Mouse (Mus musculus): ENCODE results near the gene Pth2. TPM values are rescaled to one million over a fixed set of nuclear protein-coding genes. Genes with fewer than 3 reads are reported as not detected.

The Pth2 gene
- polyA plus RNA-seq, 1 experiment from 2014 or later = not detected

- H3K36me3 ChIP-seq (ENCODE audit: control insufficient read depth, insufficient read depth, low read length) = 0 out of 2 replicates have a peak, but pooled peaks cover 3% of the 10 kb centered on the region
- H3K4me3 ChIP-seq (ENCODE audit: low read depth, low read length) = no peak overlapping the region
- no peak overlapping the region for H3K4me2 ChIP-seq (ENCODE audit: low read depth, severe bottlenecking)
- no peaks in the 10 kb centered on the region; the same call in 1 of the 2 replicates for H3K9me3 ChIP-seq (ENCODE audit: control insufficient read depth, low read length)
- 0 out of 2 replicates have a peak, but pooled peaks cover 3% of the 10 kb centered on the region for H3K4me1 ChIP-seq (ENCODE audit: control insufficient read depth, insufficient read depth, low read length)
- H3K27me3 ChIP-seq (ENCODE audit: control insufficient read depth, insufficient read depth, low read length) = peaks cover 55% of the 10 kb centered on the region
- DNase-seq (ENCODE audit: low spot score) (no peak), ATAC-seq (ENCODE audit: insufficient number of reproducible peaks, low FRiP score, low TSS enrichment, low read depth) (no peak)
- 70% methylated on average over 9 of the region's 9 CpGs for WGBS
- no peak overlapping the region for H3K27ac ChIP-seq (replicated peaks; ENCODE audit: low read depth, low read length)
- H3K9ac ChIP-seq (ENCODE audit: low read length) = no peak overlapping the region
Observed at GRCm38 (mm10) chr7:45162996-45163615, 17.7 kb upstream of the Pth2 start.

- Histone ChIP-seq H3K4me2 (ENCODE audit: low read depth, severe bottlenecking) (peak within 1 kb of the TSS; percentile 70), H3K36me3 (ENCODE audit: control insufficient read depth, insufficient read depth, low read length) (0 out of 2 replicates have a peak, but pooled peaks cover 3% of the 10 kb centered on the region), H3K27ac (replicated peaks; ENCODE audit: low read depth, low read length) (no peak within 1 kb of the TSS), H3K4me3 (ENCODE audit: low read depth, low read length) (peak within 1 kb of the TSS; percentile 30), H3K27me3 (ENCODE audit: control insufficient read depth, insufficient read depth, low read length) (peaks cover 63% of the 10 kb centered on the region), H3K4me1 (ENCODE audit: control insufficient read depth, insufficient read depth, low read length) (0 out of 2 replicates have a peak, but pooled peaks cover 3% of the 10 kb centered on the region), H3K9ac (ENCODE audit: low read length) (0 out of 2 replicates have a peak within 1 kb of the TSS, but pooled peaks have one; percentile 2), H3K9me3 (ENCODE audit: control insufficient read depth, low read length) (no peaks in the 10 kb centered on the region; the same call in 1 of the 2 replicates)
- no peak for ATAC-seq (ENCODE audit: insufficient number of reproducible peaks, low FRiP score, low TSS enrichment, low read depth)
- peak; percentile 54 for DNase-seq (ENCODE audit: low spot score)
- 4% methylated on average over 19 of the region's 41 CpGs for WGBS
Observed at GRCm38 (mm10) chr7:45163735-45164490, 16.9 kb upstream of the Pth2 start, which contains the start of gene Slc17a7. Gene Slc17a7 (plus strand): TSS chr7:45163949.

GRCm38 (mm10) chr7:45164833-45165232 is 16.0 kb upstream of the Pth2 start:
- peaks cover 9% of the 10 kb centered on the region for H3K9me3 ChIP-seq (ENCODE audit: control insufficient read depth, low read length)
- ATAC-seq (ENCODE audit: insufficient number of reproducible peaks, low FRiP score, low TSS enrichment, low read depth) (no peak), DNase-seq (ENCODE audit: low spot score) (no peak)
- H3K4me2 ChIP-seq (ENCODE audit: low read depth, severe bottlenecking) = no peak overlapping the region
- 0 out of 2 replicates have a peak, but pooled peaks cover 3% of the 10 kb centered on the region for H3K4me1 ChIP-seq (ENCODE audit: control insufficient read depth, insufficient read depth, low read length)
- H3K9ac ChIP-seq (ENCODE audit: low read length) = no peak overlapping the region
- H3K27me3 ChIP-seq (ENCODE audit: control insufficient read depth, insufficient read depth, low read length) = peaks cover 71% of the 10 kb centered on the region
- no peak overlapping the region for H3K4me3 ChIP-seq (ENCODE audit: low read depth, low read length)
- H3K27ac ChIP-seq (replicated peaks; ENCODE audit: low read depth, low read length) = no peak overlapping the region
- WGBS = 67% methylated on average over 5 of the region's 5 CpGs
- H3K36me3 ChIP-seq (ENCODE audit: control insufficient read depth, insufficient read depth, low read length) = 0 out of 2 replicates have a peak, but pooled peaks cover 3% of the 10 kb centered on the region

- H3K4me2 ChIP-seq (ENCODE audit: low read depth, severe bottlenecking) = no peak overlapping the region
- no peak overlapping the region for H3K9ac ChIP-seq (ENCODE audit: low read length)
- peaks cover 71% of the 10 kb centered on the region for H3K27me3 ChIP-seq (ENCODE audit: control insufficient read depth, insufficient read depth, low read length)
- H3K4me1 ChIP-seq (ENCODE audit: control insufficient read depth, insufficient read depth, low read length) = 0 out of 2 replicates have a peak, but pooled peaks cover 3% of the 10 kb centered on the region
- 0 out of 2 replicates have a peak, but pooled peaks cover 3% of the 10 kb centered on the region for H3K36me3 ChIP-seq (ENCODE audit: control insufficient read depth, insufficient read depth, low read length)
- peaks cover 14% of the 10 kb centered on the region for H3K9me3 ChIP-seq (ENCODE audit: control insufficient read depth, low read length)
- DNase-seq (ENCODE audit: low spot score) = no peak
- no peak overlapping the region for H3K27ac ChIP-seq (replicated peaks; ENCODE audit: low read depth, low read length)
- no peak for ATAC-seq (ENCODE audit: insufficient number of reproducible peaks, low FRiP score, low TSS enrichment, low read depth)
- H3K4me3 ChIP-seq (ENCODE audit: low read depth, low read length) = no peak overlapping the region
- WGBS = 51% methylated on average over 11 of the region's 11 CpGs
Observed at GRCm38 (mm10) chr7:45165701-45166100, 15.1 kb upstream of the Pth2 start.

- Histone ChIP-seq H3K4me2 (ENCODE audit: low read depth, severe bottlenecking) (no peak overlapping the region), H3K27ac (replicated peaks; ENCODE audit: low read depth, low read length) (no peak overlapping the region), H3K36me3 (ENCODE audit: control insufficient read depth, insufficient read depth, low read length) (no peaks in the 10 kb centered on the region), H3K9ac (ENCODE audit: low read length) (no peak overlapping the region), H3K4me3 (ENCODE audit: low read depth, low read length) (no peak overlapping the region), H3K4me1 (ENCODE audit: control insufficient read depth, insufficient read depth, low read length) (0 out of 2 replicates have a peak, but pooled peaks cover 3% of the 10 kb centered on the region), H3K27me3 (ENCODE audit: control insufficient read depth, insufficient read depth, low read length) (peaks cover 79% of the 10 kb centered on the region), H3K9me3 (ENCODE audit: control insufficient read depth, low read length) (peaks cover 14% of the 10 kb centered on the region)
- ATAC-seq (ENCODE audit: insufficient number of reproducible peaks, low FRiP score, low TSS enrichment, low read depth) = no peak
- DNase-seq (ENCODE audit: low spot score) = no peak
- WGBS = 15% methylated on average over 9 of the region's 10 CpGs
Observed at GRCm38 (mm10) chr7:45166950-45167401, 13.8 kb upstream of the Pth2 start.

- Histone ChIP-seq H3K27me3 (ENCODE audit: control insufficient read depth, insufficient read depth, low read length) (peaks cover 76% of the 10 kb centered on the region), H3K4me1 (ENCODE audit: control insufficient read depth, insufficient read depth, low read length) (no peaks in the 10 kb centered on the region), H3K36me3 (ENCODE audit: control insufficient read depth, insufficient read depth, low read length) (no peaks in the 10 kb centered on the region), H3K27ac (replicated peaks; ENCODE audit: low read depth, low read length) (no peak overlapping the region), H3K9ac (ENCODE audit: low read length) (no peak overlapping the region), H3K4me2 (ENCODE audit: low read depth, severe bottlenecking) (no peak overlapping the region), H3K4me3 (ENCODE audit: low read depth, low read length) (no peak overlapping the region), H3K9me3 (ENCODE audit: control insufficient read depth, low read length) (peaks cover 14% of the 10 kb centered on the region)
- ATAC-seq (ENCODE audit: insufficient number of reproducible peaks, low FRiP score, low TSS enrichment, low read depth) (no peak), DNase-seq (ENCODE audit: low spot score) (no peak)
- 2% methylated on average over 19 of the region's 19 CpGs for WGBS
Observed at GRCm38 (mm10) chr7:45167761-45168445, 12.9 kb upstream of the Pth2 start.

- no peak for ATAC-seq (ENCODE audit: insufficient number of reproducible peaks, low FRiP score, low TSS enrichment, low read depth)
- DNase-seq (ENCODE audit: low spot score) = no peak
- H3K27ac ChIP-seq (replicated peaks; ENCODE audit: low read depth, low read length) = no peak overlapping the region
- H3K9me3 ChIP-seq (ENCODE audit: control insufficient read depth, low read length) = peaks cover 14% of the 10 kb centered on the region
- peaks cover 70% of the 10 kb centered on the region for H3K27me3 ChIP-seq (ENCODE audit: control insufficient read depth, insufficient read depth, low read length)
- H3K4me3 ChIP-seq (ENCODE audit: low read depth, low read length) = no peak overlapping the region
- no peak overlapping the region for H3K4me2 ChIP-seq (ENCODE audit: low read depth, severe bottlenecking)
- H3K36me3 ChIP-seq (ENCODE audit: control insufficient read depth, insufficient read depth, low read length) = no peaks in the 10 kb centered on the region
- H3K4me1 ChIP-seq (ENCODE audit: control insufficient read depth, insufficient read depth, low read length) = no peaks in the 10 kb centered on the region
- 6% methylated on average over 24 of the region's 24 CpGs for WGBS
- no peak overlapping the region for H3K9ac ChIP-seq (ENCODE audit: low read length)
Observed at GRCm38 (mm10) chr7:45168656-45169055, 12.1 kb upstream of the Pth2 start.

- Histone ChIP-seq H3K27ac (replicated peaks; ENCODE audit: low read depth, low read length) (no peak overlapping the region), H3K4me1 (ENCODE audit: control insufficient read depth, insufficient read depth, low read length) (no peaks in the 10 kb centered on the region), H3K27me3 (ENCODE audit: control insufficient read depth, insufficient read depth, low read length) (peaks cover 66% of the 10 kb centered on the region), H3K9ac (ENCODE audit: low read length) (no peak overlapping the region), H3K4me2 (ENCODE audit: low read depth, severe bottlenecking) (no peak overlapping the region), H3K9me3 (ENCODE audit: control insufficient read depth, low read length) (peaks cover 14% of the 10 kb centered on the region), H3K36me3 (ENCODE audit: control insufficient read depth, insufficient read depth, low read length) (no peaks in the 10 kb centered on the region), H3K4me3 (ENCODE audit: low read depth, low read length) (no peak overlapping the region)
- ATAC-seq (ENCODE audit: insufficient number of reproducible peaks, low FRiP score, low TSS enrichment, low read depth) (no peak), DNase-seq (ENCODE audit: low spot score) (no peak)
- WGBS = 96% methylated on average over 3 of the region's 3 CpGs
Observed at GRCm38 (mm10) chr7:45169495-45169894, 11.3 kb upstream of the Pth2 start.
